Mouse (Mus musculus): ENCODE measurements around the gene Cpn1.
"Not testable (repeated sequence)": the region's sequence is repeated elsewhere in the genome, so short reads cannot be mapped to it uniquely, and the experiment has no call there.

Gene Cpn1

GRCm38 (mm10) chr19:43981992-43982391, 4.4 kb downstream of the Cpn1 start:
- DNase-seq (ENCODE audit: low spot score in 2 of 2) = no peak

GRCm38 (mm10) chr19:43980711-43981110, 5.6 kb downstream of the Cpn1 start:
- no peak for DNase-seq (ENCODE audit: low spot score in 2 of 2)

DNA sequence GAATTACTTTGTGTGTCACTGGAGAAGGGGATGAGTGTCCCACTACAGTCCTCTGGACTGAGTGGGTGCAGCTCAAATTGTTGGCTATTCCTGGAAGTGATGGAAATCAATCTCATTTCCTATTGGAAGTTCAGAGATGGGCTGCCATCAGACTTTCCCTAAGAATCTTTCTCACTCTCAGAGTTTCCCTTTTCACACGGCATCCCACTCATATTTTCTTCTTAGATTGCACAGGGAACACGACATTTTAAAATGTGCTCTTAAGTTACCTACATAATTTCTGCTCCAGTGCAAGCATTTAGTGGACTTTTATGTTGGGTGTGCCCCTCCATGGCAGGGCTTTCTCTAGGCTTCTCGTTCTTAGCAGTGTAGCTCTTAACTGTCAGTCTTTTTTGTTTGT, 8.6 kb downstream of the Cpn1 start:
- no peak for DNase-seq (ENCODE audit: low spot score in 2 of 2)

GRCm38 (mm10) chr19:43976661-43977060, 9.7 kb downstream of the Cpn1 start:
- DNase-seq (ENCODE audit: low spot score in 2 of 2) = no peak

DNA sequence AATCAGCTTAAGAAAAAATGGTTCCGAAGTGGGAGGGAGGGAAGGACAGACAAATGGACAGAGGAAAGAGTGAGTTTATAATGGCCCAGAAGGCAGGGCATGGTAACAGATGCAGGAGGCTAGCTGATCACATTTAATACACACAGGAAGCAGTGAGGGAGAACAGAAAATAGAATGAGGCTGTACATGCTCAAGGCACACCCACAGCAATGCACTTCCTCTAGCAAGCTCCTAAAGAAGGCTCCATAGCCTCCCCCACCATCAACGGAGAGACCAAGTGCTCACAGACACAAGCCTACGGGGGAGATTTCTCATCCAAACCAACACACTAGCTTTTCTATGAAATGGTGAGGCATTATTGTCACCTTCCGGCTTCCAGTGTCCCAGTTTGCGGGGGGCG, 12.1 kb downstream of the Cpn1 start:
- DNase-seq (ENCODE audit: low spot score in 2 of 2) = no peak

- no peak for DNase-seq (ENCODE audit: low spot score in 2 of 2)
Measured at GRCm38 (mm10) chr19:43973711-43974110, 12.6 kb downstream of the Cpn1 start.

GRCm38 (mm10) chr19:43972129-43972528, 14.2 kb downstream of the Cpn1 start:
- DNase-seq (ENCODE audit: low spot score in 2 of 2) = no peak

GRCm38 (mm10) chr19:43968436-43969026, 17.8 kb downstream of the Cpn1 start:
- DNase-seq (ENCODE audit: low spot score in 2 of 2) = no peak

DNA sequence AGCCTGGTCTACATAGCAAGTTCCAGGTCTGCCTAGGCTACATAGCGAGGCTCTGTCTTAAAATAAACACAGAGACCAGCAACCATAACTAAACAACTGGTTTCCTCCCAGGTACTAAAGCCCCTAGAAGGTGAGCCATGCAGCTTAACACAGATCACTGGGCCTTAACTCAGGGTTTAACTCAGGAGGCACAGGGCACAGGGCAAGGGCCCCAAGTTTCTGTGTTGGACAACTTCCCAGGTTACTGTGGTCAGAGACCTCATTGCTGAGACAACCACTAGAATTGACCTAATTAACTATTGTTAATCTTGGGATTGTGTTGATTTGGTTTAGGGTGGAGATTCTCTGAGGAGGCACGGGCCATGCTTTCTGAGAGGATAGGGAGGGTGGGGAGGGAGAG, 19.9 kb downstream of the Cpn1 start:
- DNase-seq (ENCODE audit: low spot score in 2 of 2) = no peak

- no peak for DNase-seq (ENCODE audit: low spot score in 2 of 2)
Measured at GRCm38 (mm10) chr19:43965496-43966085, 20.8 kb downstream of the Cpn1 start.

DNA sequence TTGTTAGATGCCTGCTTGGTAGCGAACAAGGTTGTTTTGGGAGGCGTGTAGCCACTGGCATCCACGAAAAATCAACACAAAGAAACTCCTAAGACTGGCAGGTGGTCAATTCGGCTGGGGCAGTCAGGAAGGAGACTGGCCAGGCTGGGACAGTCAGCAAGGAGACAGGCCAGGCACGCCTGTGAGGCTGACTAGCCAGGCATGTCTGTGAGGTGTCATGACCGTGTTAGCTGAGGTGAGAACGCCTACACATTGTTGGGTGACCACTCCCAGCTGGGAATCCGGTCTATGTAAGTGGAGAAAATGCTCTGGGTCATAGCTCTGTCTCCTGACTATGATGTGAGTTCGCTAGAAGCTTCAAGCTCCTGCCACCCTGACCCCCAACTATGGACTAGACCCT, 23.6 kb downstream of the Cpn1 start:
- DNase-seq (ENCODE audit: low spot score in 2 of 2) = no peak

DNA sequence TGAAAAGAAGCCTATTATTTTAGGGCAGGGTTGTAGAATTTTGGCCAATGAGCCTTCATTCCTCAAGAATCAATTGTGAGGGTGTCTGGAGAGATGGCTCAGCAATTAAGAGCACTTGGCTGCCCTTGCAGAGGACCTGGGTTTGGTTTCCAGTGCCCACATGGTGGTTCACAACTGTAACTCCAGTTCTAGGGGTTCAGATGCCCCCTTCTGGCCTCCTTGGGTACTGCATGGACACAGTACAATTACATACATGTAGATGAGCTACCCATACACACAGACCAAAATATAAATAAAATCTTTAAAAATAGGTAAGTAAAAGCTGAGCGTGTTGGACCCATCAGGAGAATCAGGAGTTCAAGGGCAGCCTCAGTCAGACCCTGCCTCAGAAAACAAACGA, 25.2 kb downstream of the Cpn1 start:
- no peak for DNase-seq (ENCODE audit: low spot score in 2 of 2)

- DNase-seq (ENCODE audit: low spot score in 2 of 2) = no peak
Measured at GRCm38 (mm10) chr19:43960014-43960413, 26.3 kb downstream of the Cpn1 start.

DNA sequence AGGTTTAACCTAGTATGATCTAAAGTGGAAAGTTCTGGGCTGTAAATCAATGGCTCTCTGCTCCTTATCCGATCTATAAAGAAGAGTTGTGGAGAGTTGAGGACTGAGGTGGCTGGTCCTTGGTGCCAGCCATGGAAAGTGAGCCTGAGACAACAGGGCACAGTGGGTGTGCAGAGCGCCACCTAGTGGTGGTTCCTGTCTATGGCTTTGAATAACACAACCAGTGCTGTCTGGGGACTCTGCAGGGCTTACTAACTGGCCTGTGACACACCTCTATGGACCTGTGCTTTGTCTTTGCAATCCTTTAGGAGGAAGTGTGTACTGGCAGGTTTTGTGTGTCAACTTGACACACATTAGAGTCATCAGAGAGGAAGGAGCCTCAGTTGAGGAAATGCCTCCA, 27.2 kb downstream of the Cpn1 start:
- DNase-seq (ENCODE audit: low spot score in 2 of 2) = peak in 1 of 2 experiments; percentile 28

GRCm38 (mm10) chr19:43957881-43958280, 28.5 kb downstream of the Cpn1 start:
- DNase-seq (ENCODE audit: low spot score in 2 of 2) = peak; percentile 68 to 81

DNA sequence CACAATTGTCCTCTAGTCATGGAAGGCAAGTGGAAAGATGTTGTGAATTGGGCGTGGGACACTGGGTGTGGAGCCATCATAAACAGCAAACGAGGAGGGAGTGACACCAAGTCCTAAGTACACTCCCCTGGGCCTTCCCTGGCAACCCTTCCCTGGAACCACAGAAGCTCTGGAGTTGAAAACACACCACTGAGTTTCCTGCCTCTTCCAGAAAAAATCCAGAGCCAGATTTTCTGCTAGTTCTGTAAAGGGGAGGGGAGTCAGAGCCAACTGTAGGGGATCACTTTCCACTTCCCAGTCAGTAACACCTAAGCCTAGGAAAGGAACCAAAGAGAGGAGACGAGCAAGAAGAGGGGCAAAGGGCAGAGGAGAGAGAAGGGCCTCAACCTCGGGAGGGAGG, 29.0 kb downstream of the Cpn1 start:
- no peak for DNase-seq (ENCODE audit: low spot score in 2 of 2)

- DNase-seq (ENCODE audit: low spot score in 2 of 2) = no peak
Measured at GRCm38 (mm10) chr19:43955266-43955665, 31.1 kb downstream of the Cpn1 start.

DNA sequence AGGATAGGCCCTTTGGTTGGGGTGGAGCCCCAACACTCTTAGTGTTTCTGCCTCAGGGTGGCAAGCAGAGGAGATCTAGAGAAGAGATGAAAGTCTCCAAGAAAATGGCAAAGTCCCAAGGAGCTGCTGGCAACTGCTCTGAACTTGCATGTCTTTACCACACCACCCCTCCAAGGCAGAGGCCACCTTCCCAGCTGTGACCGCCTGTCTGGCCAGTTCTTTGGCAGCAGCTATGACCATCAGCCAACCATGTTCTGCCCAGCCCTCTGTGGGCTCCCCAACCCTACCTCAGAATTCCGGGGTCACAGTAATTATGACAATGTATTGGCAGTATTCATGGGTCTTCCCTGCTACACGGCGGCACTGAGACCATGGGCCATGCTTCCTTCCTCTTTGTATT, 31.5 kb downstream of the Cpn1 start:
- no peak for DNase-seq (ENCODE audit: low spot score in 2 of 2)

- not testable (repeated sequence) for DNase-seq (ENCODE audit: low spot score in 2 of 2)
Measured at GRCm38 (mm10) chr19:43952936-43953335, 33.4 kb downstream of the Cpn1 start.

GRCm38 (mm10) chr19:43949111-43949810, 37.1 kb downstream of the Cpn1 start:
- no peak for DNase-seq (ENCODE audit: low spot score in 2 of 2)

GRCm38 (mm10) chr19:43944566-43944965, 41.8 kb downstream of the Cpn1 start:
- no peak for DNase-seq (ENCODE audit: low spot score in 2 of 2)

GRCm38 (mm10) chr19:43943076-43943475, 43.3 kb downstream of the Cpn1 start:
- no peak for DNase-seq (ENCODE audit: low spot score in 2 of 2)
